Mouse (Mus musculus) olfactory bulb, adult 2 months (tissue): ENCODE measurements around the gene Cbx8.

ENCODE experiments used
- CTCF ChIP-seq: fragments of 200-500 bp; IDR thresholded peaks from 2 replicates; pipeline ENCODE4 v1.5.1; 2012; ENCODE audit warnings: low read depth, mild to moderate bottlenecking, low read length, moderate library complexity; ENCODE audit not compliant: insufficient read depth
- POLR2A ChIP-seq: fragments of 200-500 bp; IDR thresholded peaks from 2 replicates; pipeline ENCODE4 v1.6.1; 2012; ENCODE audit warnings: mild to moderate bottlenecking, low read depth, low read length, moderate library complexity; ENCODE audit not compliant: insufficient read depth

GRCm38 (mm10) chr11:119078691-119079444 lies 38.1 kb upstream of the Cbx8 start:
- TF ChIP-seq CTCF = no peak
- TF ChIP-seq POLR2A = no peak
